Mouse (Mus musculus): ENCODE results near the gene Cnppd1. TPM values are rescaled to one million over a fixed set of nuclear protein-coding genes. Genes with fewer than 3 reads are reported as not detected.

Cnppd1 gene
- polyA plus RNA-seq, 1 experiment = 23.9 TPM

DNA sequence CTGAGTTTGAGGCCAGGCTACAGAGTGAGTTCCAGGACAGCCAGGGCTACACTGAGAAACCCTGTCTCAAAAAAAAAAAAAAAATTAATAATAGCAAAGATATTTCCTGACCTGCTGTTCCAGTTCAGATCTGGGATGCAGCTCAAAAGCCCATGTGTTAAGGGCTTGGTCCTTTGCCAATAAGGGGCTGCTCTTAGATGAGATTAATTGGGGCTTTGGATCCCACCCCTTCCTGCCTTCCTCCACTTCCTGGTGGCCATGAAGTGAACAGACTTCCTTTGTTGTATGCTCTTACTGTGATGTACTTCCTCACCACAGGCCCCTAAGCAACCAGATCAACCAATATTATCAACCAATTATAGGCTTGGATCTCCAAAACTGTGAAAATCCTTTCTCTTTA is 44.6 kb upstream of the Cnppd1 start:
- Histone ChIP-seq H3K27ac (ENCODE audit: insufficient read depth, low read length) (no peak overlapping the region), H3K4me3 (ENCODE audit: low read depth, low read length) (no peak overlapping the region), H3K9me3 (replicated peaks; ENCODE audit: control insufficient read depth, insufficient read depth, low read length, poor library complexity, severe bottlenecking) (no peaks in the 10 kb centered on the region), H3K9ac (ENCODE audit: low read depth, poor library complexity, severe bottlenecking) (no peak overlapping the region), H3K27me3 (ENCODE audit: control insufficient read depth, insufficient read depth, low read length, poor library complexity, severe bottlenecking) (no peaks in the 10 kb centered on the region), H3K36me3 (ENCODE audit: control insufficient read depth, insufficient read depth, low read length, poor library complexity, severe bottlenecking) (no peaks in the 10 kb centered on the region), H3K4me1 (ENCODE audit: control insufficient read depth, insufficient read depth, low read length) (no peaks in the 10 kb centered on the region)
- no peak for TF ChIP-seq EP300 (IDR thresholded peaks at IDR 0.05; ENCODE audit: insufficient read depth, low read depth, low read length)
- no peak for TF ChIP-seq CTCF (IDR thresholded peaks at IDR 0.05; ENCODE audit: low read depth, low read length)
- no peak for TF ChIP-seq POLR2A (IDR thresholded peaks at IDR 0.05; ENCODE audit: insufficient read depth, low read length)

DNA sequence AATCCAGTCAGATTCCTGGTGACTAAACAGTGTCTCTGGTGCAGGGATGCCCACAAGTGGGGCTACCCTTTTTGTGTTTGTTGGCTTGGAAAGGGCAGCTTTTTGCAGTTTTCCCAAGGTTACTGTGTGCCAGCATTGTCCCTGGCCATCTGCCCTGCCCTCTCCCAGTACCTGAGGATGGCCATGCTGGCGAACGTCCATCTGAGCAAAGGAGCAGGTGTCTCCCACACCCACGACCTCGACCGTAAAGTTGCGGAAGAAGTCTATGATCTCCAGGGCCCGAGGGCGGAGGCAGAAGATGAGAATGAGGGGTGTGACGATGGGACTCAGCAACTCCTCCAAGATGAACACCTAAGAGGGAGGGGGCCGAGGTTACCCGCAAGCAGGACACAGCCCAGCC is 43.0 kb upstream of the Cnppd1 start:
- H3K27me3 ChIP-seq (ENCODE audit: control insufficient read depth, insufficient read depth, low read length, poor library complexity, severe bottlenecking) = no peaks in the 10 kb centered on the region
- no peaks in the 10 kb centered on the region for H3K36me3 ChIP-seq (ENCODE audit: control insufficient read depth, insufficient read depth, low read length, poor library complexity, severe bottlenecking)
- no peak overlapping the region for H3K27ac ChIP-seq (ENCODE audit: insufficient read depth, low read length)
- TF ChIP-seq POLR2A (IDR thresholded peaks at IDR 0.05; ENCODE audit: insufficient read depth, low read length) (no peak), EP300 (IDR thresholded peaks at IDR 0.05; ENCODE audit: insufficient read depth, low read depth, low read length) (no peak)
- H3K4me1 ChIP-seq (ENCODE audit: control insufficient read depth, insufficient read depth, low read length) = no peaks in the 10 kb centered on the region
- H3K9me3 ChIP-seq (replicated peaks; ENCODE audit: control insufficient read depth, insufficient read depth, low read length, poor library complexity, severe bottlenecking) = no peaks in the 10 kb centered on the region
- no peak overlapping the region for H3K9ac ChIP-seq (ENCODE audit: low read depth, poor library complexity, severe bottlenecking)
- H3K4me3 ChIP-seq (ENCODE audit: low read depth, low read length) = 0 out of 2 replicates have a peak overlapping the region, but pooled peaks have one; percentile 1

DNA sequence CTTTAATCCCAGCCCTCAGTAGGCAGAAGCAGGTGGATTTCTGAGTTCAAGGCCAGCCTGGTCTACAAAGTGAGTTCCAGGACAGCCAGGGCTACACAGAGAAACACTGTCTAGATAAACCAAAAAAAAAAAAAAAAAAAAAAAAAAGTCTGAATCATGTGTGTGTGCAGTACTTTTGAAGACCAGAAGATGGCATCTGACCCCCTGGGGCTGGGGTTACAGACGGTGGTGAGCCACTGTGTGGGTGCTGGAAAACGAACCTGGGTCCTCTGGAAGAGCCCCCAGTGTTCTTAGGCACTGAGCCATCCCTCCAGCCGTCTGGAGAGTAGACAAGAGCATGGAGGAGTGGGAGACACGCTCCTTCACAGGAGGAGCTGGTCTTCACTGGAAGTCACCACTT is 39.6 kb upstream of the Cnppd1 start:
- Histone ChIP-seq H3K27ac (ENCODE audit: insufficient read depth, low read length) (no peak overlapping the region), H3K9ac (ENCODE audit: low read depth, poor library complexity, severe bottlenecking) (no peak overlapping the region), H3K36me3 (ENCODE audit: control insufficient read depth, insufficient read depth, low read length, poor library complexity, severe bottlenecking) (no peaks in the 10 kb centered on the region), H3K4me3 (ENCODE audit: low read depth, low read length) (no peak overlapping the region), H3K9me3 (replicated peaks; ENCODE audit: control insufficient read depth, insufficient read depth, low read length, poor library complexity, severe bottlenecking) (no peaks in the 10 kb centered on the region), H3K4me1 (ENCODE audit: control insufficient read depth, insufficient read depth, low read length) (no peaks in the 10 kb centered on the region), H3K27me3 (ENCODE audit: control insufficient read depth, insufficient read depth, low read length, poor library complexity, severe bottlenecking) (no peaks in the 10 kb centered on the region)
- TF ChIP-seq POLR2A (IDR thresholded peaks at IDR 0.05; ENCODE audit: insufficient read depth, low read length) (no peak), EP300 (IDR thresholded peaks at IDR 0.05; ENCODE audit: insufficient read depth, low read depth, low read length) (no peak), CTCF (IDR thresholded peaks at IDR 0.05; ENCODE audit: low read depth, low read length) (no peak)

DNA sequence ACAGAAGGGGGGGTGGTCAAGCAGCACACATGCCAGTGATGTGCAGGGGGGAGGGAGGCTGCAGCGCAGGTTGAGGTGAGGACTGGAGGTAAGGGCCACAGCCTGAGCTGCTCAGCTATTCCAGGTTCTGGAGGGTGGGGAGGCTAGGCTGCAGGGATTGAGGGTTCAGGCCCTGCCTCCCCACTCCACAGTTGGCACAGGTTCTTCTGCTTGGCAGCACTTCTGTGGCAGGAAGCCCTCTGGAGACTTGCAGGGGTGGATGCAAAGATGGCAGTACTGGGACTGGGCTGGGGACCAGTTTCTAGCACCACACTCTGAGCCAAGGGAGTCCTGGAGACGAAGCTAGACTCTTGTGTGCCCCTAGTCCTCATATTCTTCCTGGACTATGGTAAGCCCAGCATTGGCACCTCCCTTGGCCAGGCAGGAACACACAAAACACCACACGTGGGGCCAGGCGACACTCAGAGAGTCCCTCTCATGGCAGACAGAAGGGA is 38.9 kb upstream of the Cnppd1 start:
- Histone ChIP-seq H3K4me3 (ENCODE audit: low read depth, low read length) (no peak overlapping the region), H3K27me3 (ENCODE audit: control insufficient read depth, insufficient read depth, low read length, poor library complexity, severe bottlenecking) (no peaks in the 10 kb centered on the region), H3K9ac (ENCODE audit: low read depth, poor library complexity, severe bottlenecking) (no peak overlapping the region), H3K27ac (ENCODE audit: insufficient read depth, low read length) (no peak overlapping the region), H3K4me1 (ENCODE audit: control insufficient read depth, insufficient read depth, low read length) (no peaks in the 10 kb centered on the region), H3K9me3 (replicated peaks; ENCODE audit: control insufficient read depth, insufficient read depth, low read length, poor library complexity, severe bottlenecking) (no peaks in the 10 kb centered on the region), H3K36me3 (ENCODE audit: control insufficient read depth, insufficient read depth, low read length, poor library complexity, severe bottlenecking) (no peaks in the 10 kb centered on the region)
- TF ChIP-seq POLR2A (IDR thresholded peaks at IDR 0.05; ENCODE audit: insufficient read depth, low read length) (no peak), CTCF (IDR thresholded peaks at IDR 0.05; ENCODE audit: low read depth, low read length) (no peak), EP300 (IDR thresholded peaks at IDR 0.05; ENCODE audit: insufficient read depth, low read depth, low read length) (no peak)

- Histone ChIP-seq H3K4me3 (ENCODE audit: low read depth, low read length) (no peak overlapping the region), H3K27ac (ENCODE audit: insufficient read depth, low read length) (no peak overlapping the region), H3K4me1 (ENCODE audit: control insufficient read depth, insufficient read depth, low read length) (no peaks in the 10 kb centered on the region), H3K9ac (ENCODE audit: low read depth, poor library complexity, severe bottlenecking) (peak overlapping the region; percentile 17; the same call in 1 of the 2 replicates), H3K9me3 (replicated peaks; ENCODE audit: control insufficient read depth, insufficient read depth, low read length, poor library complexity, severe bottlenecking) (no peaks in the 10 kb centered on the region), H3K36me3 (ENCODE audit: control insufficient read depth, insufficient read depth, low read length, poor library complexity, severe bottlenecking) (no peaks in the 10 kb centered on the region), H3K27me3 (ENCODE audit: control insufficient read depth, insufficient read depth, low read length, poor library complexity, severe bottlenecking) (no peaks in the 10 kb centered on the region)
- TF ChIP-seq CTCF (IDR thresholded peaks at IDR 0.05; ENCODE audit: low read depth, low read length) (no peak), EP300 (IDR thresholded peaks at IDR 0.05; ENCODE audit: insufficient read depth, low read depth, low read length) (no peak), POLR2A (IDR thresholded peaks at IDR 0.05; ENCODE audit: insufficient read depth, low read length) (no peak)
Observed at GRCm38 (mm10) chr1:75180741-75181140, 38.2 kb upstream of the Cnppd1 start.

DNA sequence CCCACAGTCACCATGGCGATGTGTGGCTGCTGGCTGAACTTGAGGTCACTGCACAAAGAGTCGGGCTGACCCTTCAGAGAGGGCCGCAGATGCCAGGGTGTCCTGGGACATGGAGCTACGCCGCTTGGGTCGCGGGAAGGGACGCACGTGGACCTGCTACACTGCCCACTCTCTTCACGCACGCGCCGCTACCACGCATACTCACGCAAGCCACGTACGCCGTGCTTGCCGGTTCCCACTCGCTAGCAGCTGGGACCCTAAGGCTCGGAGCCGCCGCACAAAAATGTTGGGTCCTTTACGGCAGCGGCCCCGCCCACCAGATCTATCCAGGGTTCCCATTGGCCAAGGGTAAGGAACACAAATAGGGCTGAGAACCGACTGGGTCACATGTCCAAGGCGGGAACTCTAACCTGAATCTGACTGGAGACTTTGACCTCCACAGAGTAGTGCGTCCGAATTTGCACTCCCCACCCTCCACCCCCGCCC is 37.6 kb upstream of the Cnppd1 start, which contains the start of gene Abcb6:
Abcb6 (minus strand) TSS at position 288 of the 486 bp plus-strand sequence.
- TF ChIP-seq CTCF (IDR thresholded peaks at IDR 0.05; ENCODE audit: low read depth, low read length) (no peak), POLR2A (IDR thresholded peaks at IDR 0.05; ENCODE audit: insufficient read depth, low read length) (peak; percentile 10), EP300 (IDR thresholded peaks at IDR 0.05; ENCODE audit: insufficient read depth, low read depth, low read length) (no peak)
- Histone ChIP-seq H3K4me1 (ENCODE audit: control insufficient read depth, insufficient read depth, low read length) (no peaks in the 10 kb centered on the region), H3K36me3 (ENCODE audit: control insufficient read depth, insufficient read depth, low read length, poor library complexity, severe bottlenecking) (no peaks in the 10 kb centered on the region), H3K27ac (ENCODE audit: insufficient read depth, low read length) (no peak within 1 kb of the TSS), H3K9me3 (replicated peaks; ENCODE audit: control insufficient read depth, insufficient read depth, low read length, poor library complexity, severe bottlenecking) (no peaks in the 10 kb centered on the region), H3K4me3 (ENCODE audit: low read depth, low read length) (peak within 1 kb of the TSS; percentile 70), H3K27me3 (ENCODE audit: control insufficient read depth, insufficient read depth, low read length, poor library complexity, severe bottlenecking) (no peaks in the 10 kb centered on the region), H3K9ac (ENCODE audit: low read depth, poor library complexity, severe bottlenecking) (peak within 1 kb of the TSS; percentile 17)
